Mouse (Mus musculus) T-cell, adult 2 months (primary cell): ENCODE measurements around the gene Mif.
A peak's percentile ranks its signal among the peaks of the same experiment; 100 is the strongest.

Experiments
- DNase-seq: peaks from one replicate; pipeline ENCODE4 v3.0.0; 2022; ENCODE audit warnings: low spot score

Mif gene

DNA sequence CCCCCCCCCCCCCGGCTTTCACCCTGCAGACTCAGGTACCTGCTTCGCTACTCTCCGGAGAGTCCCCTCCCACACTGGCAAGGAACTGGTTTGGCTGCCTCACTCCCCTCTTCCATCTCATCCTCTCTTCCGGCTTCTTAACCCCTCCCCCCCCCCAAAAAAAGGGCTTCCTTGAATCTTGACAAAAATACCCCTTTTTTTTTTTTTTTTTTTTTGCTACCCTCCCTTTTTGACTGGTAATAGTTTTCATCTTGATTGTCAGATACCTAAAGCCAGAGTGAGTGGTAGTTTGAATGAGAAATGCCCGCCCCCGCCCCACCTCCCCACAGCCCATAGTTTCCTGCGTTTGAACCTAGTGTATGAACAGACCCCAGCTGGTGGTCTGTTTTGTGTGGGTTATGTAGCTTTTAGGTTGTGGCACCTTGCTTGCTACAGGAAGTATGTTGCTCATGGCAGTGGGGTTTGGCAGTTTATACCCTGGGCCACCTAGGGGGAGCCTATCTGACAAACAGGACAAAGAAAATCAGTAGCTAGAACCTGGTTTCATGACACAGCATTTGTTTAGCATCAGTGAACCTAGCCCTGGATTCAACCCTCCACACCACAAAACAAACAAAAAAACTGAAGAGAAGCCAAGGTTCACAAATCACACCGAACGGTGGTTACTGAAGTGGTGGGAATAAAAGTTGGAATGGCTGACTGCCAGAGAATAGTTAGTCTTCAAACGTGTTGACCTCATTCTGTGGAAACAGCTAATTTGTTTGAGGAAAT is 24.1 kb downstream of the Mif start:
- DNase-seq = peak; percentile 84

DNA sequence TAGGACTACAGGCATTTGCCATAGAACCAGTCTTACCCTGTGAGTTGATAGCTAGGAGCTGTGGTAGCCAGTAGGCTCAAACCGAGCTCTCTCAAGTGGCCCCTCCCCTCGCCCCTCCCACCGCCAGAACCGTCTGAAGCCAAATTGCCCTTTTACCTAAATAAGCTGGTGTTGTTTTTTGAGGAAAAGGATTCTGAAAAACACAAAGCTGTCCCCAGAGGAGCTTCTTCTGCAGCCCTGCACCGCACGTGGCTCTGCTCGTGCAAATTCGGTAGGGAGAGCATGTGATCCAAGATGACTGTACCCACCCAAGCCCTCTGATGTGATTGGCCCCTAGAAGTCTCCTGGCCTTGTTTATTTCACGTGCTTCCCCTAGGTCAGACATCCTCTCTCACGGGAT is 24.7 kb downstream of the Mif start:
- DNase-seq = peak; percentile 86

DNA sequence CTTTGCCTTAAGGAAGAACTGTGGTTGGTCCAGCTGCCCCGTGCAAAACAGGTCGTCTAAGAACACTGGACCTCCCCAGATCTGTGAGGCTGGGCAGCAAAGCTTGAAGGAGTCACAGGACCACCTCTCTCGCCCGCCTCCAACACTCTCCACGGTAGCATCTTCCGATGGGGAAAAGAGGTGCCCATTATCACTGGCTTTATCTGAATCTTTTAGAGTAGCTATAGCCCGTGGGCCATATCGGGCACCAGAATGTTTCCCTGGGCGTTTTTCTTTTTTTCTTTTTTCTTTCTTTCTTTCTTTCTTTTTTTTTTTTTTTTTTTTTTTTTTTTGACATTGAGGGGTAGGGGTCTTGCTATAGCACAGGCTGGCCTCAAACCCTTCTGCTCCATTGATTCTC is 25.3 kb downstream of the Mif start:
- DNase-seq = no peak

DNA sequence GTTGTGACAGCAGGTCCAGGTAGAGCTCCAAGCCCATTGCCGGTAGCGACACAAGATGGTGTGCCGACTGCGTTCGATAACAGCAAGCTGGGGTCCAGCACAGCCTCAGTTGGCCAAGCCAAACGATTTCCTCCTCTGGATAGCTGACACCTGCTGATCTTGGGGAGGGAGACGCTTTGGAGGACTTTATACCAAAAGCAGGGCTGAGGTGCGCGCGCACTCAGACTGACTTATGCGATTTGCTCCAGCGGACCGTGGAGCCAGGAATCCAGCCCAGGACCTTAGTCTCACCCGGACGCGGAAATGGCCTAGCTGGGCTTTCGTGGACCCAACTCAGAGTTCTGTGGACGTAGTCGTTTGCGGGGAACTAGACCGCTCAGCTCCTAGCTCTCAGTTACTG is 25.8 kb downstream of the Mif start:
- peak; percentile 50 for DNase-seq

DNA sequence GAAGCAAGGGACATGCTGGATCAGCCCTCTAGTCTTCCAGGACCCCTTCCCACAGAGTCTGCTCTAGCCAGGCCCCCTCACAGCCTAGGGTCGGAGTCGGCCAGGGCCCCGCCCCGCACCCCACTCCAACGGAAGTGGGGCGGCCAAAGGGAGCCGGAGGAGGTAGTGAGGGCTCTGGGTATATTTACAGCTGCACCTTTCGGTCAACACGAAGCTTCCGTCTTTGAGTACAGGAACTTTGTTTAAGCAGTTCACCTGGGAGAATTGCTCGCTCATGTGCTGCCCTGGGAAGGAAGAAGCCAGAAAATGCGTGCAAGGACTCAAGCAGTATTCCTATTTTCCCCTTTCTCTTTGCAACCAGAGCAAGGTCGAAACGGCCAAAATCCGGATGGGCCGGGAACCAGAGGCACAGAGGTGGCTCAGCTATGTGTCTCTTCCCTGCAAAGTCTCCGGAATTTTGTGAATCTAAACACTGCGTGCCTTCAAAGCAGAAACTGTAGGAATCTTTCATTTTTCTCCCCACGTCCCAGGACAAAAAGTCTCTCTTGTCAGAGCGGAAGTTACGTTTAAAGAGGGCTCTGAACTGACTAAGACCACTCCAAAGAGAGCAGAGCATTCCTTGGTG is 26.5 kb downstream of the Mif start:
- no peak for DNase-seq

DNA sequence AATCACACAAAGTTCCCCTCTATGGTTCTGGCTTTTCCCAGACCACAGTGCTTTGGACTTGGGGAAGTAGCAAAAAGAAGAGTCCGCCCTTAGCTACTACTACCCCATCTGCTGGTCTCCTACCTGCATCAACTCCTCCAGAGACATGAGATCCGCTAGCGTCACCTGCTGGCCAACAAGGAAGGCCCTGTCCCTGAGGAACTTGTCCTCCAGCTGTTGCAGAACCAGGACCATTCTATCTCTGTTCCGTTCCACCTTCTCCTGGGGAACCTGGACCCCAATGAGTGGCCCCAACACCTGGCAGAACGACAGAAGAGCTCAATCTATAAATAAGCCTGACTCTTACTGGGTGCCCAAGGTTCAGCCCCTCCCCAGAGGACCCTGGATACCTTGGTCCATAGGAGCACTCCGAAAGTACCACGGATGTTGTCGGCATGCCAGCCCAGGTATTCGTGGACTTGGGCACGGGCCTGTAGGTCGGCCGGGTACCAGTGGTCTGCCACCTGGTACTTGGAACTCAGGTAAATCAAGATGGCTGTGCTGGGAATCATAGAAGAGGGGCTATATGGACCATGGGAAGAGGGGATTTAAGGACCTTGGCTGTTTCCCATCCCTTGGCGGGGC is 27.7 kb downstream of the Mif start:
- DNase-seq = peak; percentile 66

DNA sequence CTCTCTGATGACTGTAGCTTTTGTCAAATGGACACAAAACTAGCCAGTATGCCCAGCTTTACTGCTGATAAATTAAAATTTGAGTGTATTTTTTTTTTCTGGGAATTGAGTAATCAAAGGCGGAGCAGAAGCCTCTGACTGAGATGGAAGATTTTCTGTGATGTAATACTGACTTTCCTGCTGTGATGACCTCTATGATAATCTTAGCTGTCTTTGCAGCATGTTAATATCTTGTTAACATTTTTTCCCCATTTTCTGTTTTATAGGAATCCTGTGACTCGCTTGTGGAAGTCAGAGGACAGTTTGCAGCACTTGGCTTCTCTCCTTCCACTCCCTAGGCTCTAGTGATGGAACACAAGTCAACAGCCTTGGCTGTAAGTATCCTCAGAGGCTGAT is 29.8 kb downstream of the Mif start:
- no peak for DNase-seq

DNA sequence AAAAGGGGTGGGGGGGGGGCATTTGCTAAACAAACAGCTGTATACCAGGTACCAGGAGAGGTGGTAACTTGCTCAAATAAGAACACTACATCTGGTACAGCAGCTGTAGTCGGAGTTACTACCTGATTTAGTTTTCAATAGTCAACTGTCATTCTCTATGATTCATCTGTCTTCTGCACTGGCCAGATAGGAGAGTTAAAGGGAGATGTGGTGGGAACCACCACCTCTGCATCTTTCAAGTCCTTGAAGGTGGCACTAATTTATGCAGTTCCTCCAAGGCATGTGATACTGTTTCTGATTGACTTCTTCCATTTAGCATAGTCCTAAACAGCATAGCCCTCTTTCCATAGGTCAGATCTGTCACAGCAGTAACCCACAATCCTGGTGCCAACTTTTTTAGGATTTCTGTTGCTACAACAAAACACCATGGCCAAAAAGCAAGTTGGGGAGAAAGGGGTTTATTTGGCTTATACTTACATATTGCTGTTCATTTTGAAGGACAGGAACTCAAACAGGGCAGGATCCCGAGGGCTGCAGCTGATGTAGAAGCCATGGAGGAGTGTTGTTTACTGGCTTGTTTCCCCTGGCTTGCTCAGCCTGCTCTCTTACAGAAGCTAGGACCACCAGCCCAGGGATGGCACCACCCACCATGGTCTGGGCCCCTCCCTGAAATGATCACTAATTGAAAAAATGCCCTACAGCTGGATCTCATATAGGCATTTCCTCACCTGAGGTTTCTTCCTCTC is 30.3 kb downstream of the Mif start:
- DNase-seq = no peak

DNA sequence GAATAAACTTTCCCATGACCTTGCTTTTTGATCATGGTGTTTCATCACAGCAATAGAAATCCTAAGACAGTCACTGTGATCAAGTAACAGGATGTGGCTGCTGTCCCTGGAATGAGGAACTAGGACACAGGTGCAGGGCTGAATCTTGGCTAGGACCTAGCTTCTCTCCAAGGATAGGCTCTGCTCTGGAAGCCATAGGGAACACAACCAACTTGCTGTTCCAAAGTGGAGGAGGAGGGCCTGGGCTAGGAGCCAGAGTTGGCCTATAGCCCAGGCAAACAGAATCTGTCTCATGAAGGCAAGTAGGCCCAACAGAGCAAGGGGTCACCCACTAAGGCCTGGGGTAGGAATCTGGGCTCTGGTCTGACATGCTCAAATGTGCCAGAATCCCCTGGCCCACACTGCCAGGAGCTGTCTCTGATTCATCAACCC is 31.5 kb downstream of the Mif start:
- no peak for DNase-seq

DNA sequence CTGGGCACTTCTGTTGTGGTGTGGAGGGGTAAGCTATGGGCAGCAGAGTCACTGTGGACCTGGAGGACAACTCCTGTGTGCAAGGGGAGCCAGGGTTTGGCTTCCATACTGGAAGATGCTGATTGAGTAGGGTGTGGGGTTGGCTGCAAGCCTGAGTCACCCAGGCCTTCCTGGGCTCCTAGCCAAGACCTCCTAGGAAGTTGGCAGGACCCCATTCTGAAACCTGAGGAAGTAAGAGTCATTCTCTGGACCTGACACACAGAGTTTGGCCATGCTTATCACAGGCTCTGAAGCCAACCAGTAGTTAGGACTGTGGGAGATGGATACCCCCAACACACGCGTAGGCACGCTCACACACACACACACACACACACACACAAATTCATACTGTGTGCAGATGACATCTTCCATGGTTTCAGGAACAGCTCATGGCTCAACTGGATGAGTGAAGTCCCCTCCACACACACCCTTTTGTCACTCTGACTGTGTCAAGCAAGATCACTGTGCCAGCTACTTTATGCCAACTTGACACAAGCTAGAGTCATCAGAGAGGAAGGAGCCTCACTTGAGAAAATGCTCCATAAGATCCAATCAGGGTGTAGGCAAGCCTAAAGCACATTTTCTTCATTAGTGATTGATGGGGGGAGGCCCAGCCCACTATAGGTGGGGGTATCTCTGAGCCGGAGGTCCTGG is 32.2 kb downstream of the Mif start:
- no peak for DNase-seq

DNA sequence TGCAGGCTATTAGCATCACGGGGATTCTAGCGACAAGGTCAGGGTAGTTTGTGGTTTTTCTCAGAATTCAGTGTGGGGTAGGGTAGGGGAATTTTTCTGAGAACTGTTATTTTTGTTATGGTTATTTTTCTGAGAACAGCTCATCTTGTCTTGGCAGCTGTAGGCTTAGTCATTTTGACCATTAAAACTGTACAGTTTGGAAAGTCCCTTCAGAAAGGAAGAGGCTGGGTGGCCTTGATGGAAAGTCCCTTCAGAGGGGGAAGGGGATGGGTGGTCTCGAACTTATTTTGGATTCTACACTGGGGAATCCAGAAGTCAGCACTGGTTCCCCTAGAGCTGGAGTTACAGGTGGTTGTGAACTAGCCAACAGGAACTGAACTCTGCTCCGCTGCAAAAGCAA is 35.5 kb downstream of the Mif start:
- no peak for DNase-seq

DNA sequence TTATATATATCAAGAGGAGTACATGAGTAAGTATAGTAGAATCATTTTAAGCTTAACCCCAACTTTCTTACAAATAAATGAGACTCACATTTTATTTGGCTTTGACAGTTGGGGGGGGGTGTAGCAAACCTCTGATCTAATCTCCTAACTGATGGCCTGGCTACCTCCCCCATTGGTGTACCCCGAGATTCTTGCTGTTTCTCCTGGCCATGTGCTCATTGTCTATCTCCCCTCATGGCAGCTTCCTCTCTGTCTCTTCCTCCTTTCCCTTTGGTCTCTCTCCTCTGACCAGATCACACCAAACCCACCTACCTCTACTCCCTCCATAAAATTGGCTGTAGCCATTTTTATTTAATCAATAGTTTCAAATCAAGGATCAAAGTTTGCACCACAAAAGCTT is 36.3 kb downstream of the Mif start:
- DNase-seq = no peak

DNA sequence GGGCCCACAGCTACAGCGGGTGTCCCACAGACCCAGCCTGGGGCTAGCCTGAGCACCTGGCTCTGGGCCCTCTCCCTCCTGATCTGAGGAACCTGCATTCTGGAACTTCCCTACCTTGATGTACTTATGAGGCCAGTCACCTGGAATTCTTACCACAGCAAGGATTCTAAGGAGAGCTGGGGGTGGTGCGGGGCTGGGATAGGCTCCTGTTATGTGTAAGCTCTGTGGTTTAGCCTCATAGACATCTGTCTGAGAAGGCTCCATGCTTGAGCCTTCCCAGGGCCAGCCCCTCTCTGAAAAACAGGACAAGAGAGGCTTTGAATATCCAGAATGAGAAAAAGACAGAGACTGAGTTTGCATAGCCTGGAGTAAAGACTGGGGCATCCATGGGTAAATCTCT is 37.6 kb downstream of the Mif start, which contains the start of gene Gstt4:
Gstt4 (minus strand) TSS at position 101 of the 400 bp plus-strand sequence.
- DNase-seq = no peak

DNA sequence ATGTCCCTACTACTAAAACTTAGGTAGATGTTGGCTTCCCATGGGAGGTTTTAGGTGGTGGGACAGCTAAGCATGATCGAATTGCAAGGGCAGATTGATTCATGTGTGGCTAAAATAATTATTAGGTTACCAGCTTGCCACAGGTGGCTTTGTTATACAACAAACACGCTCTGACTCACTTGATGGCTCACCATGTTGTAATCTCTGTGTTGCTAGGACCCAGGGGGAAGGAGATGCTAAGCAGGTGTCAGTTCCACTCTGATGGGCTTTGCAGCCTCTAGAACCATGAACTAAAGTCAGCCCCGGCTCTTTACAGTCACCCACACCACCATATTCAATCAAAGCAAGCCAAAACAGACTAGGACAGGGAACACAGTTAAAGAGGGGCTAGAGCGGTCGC is 40.2 kb downstream of the Mif start:
- DNase-seq = no peak

DNA sequence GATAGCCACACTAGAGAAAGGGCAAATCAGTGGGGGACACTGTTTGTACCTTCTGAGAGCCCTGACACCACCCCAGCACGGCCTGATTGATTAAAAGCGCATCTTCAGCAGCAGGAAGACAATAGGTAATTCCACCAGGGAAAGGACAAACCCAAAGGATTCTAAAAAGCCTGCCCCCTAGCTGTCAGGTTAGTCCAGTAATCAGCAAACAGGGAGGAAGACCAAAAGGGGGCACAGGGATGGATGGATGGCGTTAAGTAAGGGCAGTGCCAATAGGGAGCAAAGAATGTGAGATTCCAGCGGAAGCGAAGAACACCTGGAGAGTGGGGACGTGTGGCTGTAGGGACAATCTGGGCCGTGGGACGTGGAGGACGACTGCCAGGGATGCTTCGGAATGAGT is 41.4 kb downstream of the Mif start:
- DNase-seq = no peak
